Mouse (Mus musculus) heart, adult 2 months (tissue): Measurements from ENCODE around the gene Fastkd5. TPM values are rescaled to one million over a fixed set of nuclear protein-coding genes. Genes with fewer than 3 reads are reported as not detected.

Source experiments
- DNase-seq, 2 experiments: peaks; one replicate each; pipeline ENCODE4 v3.0.0; 2021
- H3K27ac ChIP-seq: fragments of 200-600 bp; 2 replicates; pipeline ENCODE4 v1.8.1; 2022
- H3K27me3 ChIP-seq: fragments of 200-500 bp; 2 replicates; pipeline ENCODE4 v1.6.1; 2012; ENCODE audit warnings: mild to moderate bottlenecking, low read length, inconsistent platforms, mixed read lengths; ENCODE audit not compliant: control insufficient read depth, insufficient read depth
- H3K36me3 ChIP-seq: fragments of 200-500 bp; 2 replicates; pipeline ENCODE4 v1.6.1; 2012; ENCODE audit warnings: low read length, inconsistent platforms; ENCODE audit not compliant: control insufficient read depth, insufficient read depth
- H3K4me1 ChIP-seq: fragments of 200-500 bp; 2 replicates; pipeline ENCODE4 v1.6.1; 2011; ENCODE audit warnings: low read length; ENCODE audit not compliant: control insufficient read depth, insufficient read depth
- H3K4me3 ChIP-seq: fragments of 200-600 bp; 2 replicates; pipeline ENCODE4 v1.8.1; 2022
- H3K79me2 ChIP-seq: fragments of 200-500 bp; replicated peaks from 2 replicates; pipeline ENCODE4 v1.6.1; 2012; ENCODE audit warnings: mild to moderate bottlenecking, inconsistent platforms, low read length, moderate library complexity, mixed read lengths; ENCODE audit not compliant: control insufficient read depth, insufficient read depth
- H3K9ac ChIP-seq: fragments of 200-500 bp; 2 replicates; pipeline ENCODE4 v1.6.1; 2012; ENCODE audit warnings: low read depth, mild to moderate bottlenecking, control low read depth, inconsistent platforms, low read length, mixed read lengths
- CTCF ChIP-seq: fragments of 200-600 bp; IDR thresholded peaks from 2 replicates; pipeline ENCODE4 v1.8.1; 2022; ENCODE audit warnings: antibody characterized with exemption, mild to moderate bottlenecking, moderate library complexity
- EP300 ChIP-seq: fragments of 200-500 bp; IDR thresholded peaks from 2 replicates; pipeline ENCODE4 v1.6.1; 2011; ENCODE audit warnings: low read depth, low read length, control low read depth; ENCODE audit not compliant: insufficient read depth
- POLR2A ChIP-seq: fragments of 200-500 bp; IDR thresholded peaks from 2 replicates; pipeline ENCODE4 v1.6.1; 2011; ENCODE audit warnings: mild to moderate bottlenecking, low read depth, low read length, control low read depth; ENCODE audit not compliant: insufficient read depth
- WGBS: fragments of 180-500 bp; shearing (Covaris S2); methylation state at CpG from one replicate; pipeline ENCODE4 v1.1.7; 2018; 5-methylcytosine and 5-hydroxymethylcytosine counted together
- intact Hi-C: fragments of 180-260 bp; cut with DNase I; formaldehyde crosslinking; loops from one replicate; pipeline ENCODE4 v1.15.1; 2025
- polyA plus RNA-seq: library from polyadenylated mRNA; depleted of rRNA; stranded (reverse); fragments of >200 nt; gene quantifications from 2 replicates; pipeline ENCODE4 v1.2.3, GENCODE M21; 2012
- total RNA-seq, 2 experiments: library from RNA; stranded (reverse); gene quantifications; 2 replicates each; pipeline ENCODE4 v1.2.3; 2021

Gene Fastkd5
- total and polyA plus RNA-seq, 3 experiments = 2.2 to 9.0 (median 7.5) TPM

- H3K4me1 ChIP-seq = peaks cover 1% of the 10 kb centered on the region; the same call in 1 of the 2 replicates
- H3K9ac ChIP-seq = no peak overlapping the region
- no peak overlapping the region for H3K27ac ChIP-seq
- no peaks in the 10 kb centered on the region; the same call in 1 of the 2 replicates for H3K79me2 ChIP-seq
- H3K36me3 ChIP-seq = no peaks in the 10 kb centered on the region
- intact Hi-C loops = no loop called here
- H3K4me3 ChIP-seq = no peak overlapping the region
- DNase-seq = no peak
- WGBS = 95% methylated on average over 10 of the region's 10 CpGs
- no peaks in the 10 kb centered on the region for H3K27me3 ChIP-seq
- TF ChIP-seq CTCF = no peak
- no peak for TF ChIP-seq POLR2A
- TF ChIP-seq EP300 = no peak
Observed at GRCm38 (mm10) chr2:130658530-130658929, 28.7 kb upstream of the Fastkd5 start.

GRCm38 (mm10) chr2:130657541-130657940 lies 27.7 kb upstream of the Fastkd5 start:
- Histone ChIP-seq H3K27me3 (no peaks in the 10 kb centered on the region), H3K9ac (no peak overlapping the region), H3K4me3 (no peak overlapping the region), H3K27ac (no peak overlapping the region), H3K79me2 (no peaks in the 10 kb centered on the region), H3K4me1 (no peaks in the 10 kb centered on the region), H3K36me3 (no peaks in the 10 kb centered on the region)
- 88% methylated on average over 6 of the region's 6 CpGs for WGBS
- no peak for DNase-seq
- TF ChIP-seq EP300 (no peak), POLR2A (no peak), CTCF (no peak)
- intact Hi-C loops = no loop called here

- H3K27me3 ChIP-seq = no peaks in the 10 kb centered on the region
- no peak overlapping the region for H3K4me3 ChIP-seq
- no peak overlapping the region for H3K27ac ChIP-seq
- TF ChIP-seq POLR2A (no peak), CTCF (no peak), EP300 (no peak)
- DNase-seq = no peak
- H3K9ac ChIP-seq = no peak overlapping the region
- 92% methylated on average over 9 of the region's 9 CpGs for WGBS
- no peaks in the 10 kb centered on the region for H3K4me1 ChIP-seq
- intact Hi-C loops = no loop called here
- no peaks in the 10 kb centered on the region for H3K79me2 ChIP-seq
- no peaks in the 10 kb centered on the region for H3K36me3 ChIP-seq
Observed at GRCm38 (mm10) chr2:130656536-130656935, 26.7 kb upstream of the Fastkd5 start.

GRCm38 (mm10) chr2:130655660-130656339 lies 26.0 kb upstream of the Fastkd5 start:
- H3K4me3 ChIP-seq = no peak overlapping the region
- no peaks in the 10 kb centered on the region for H3K27me3 ChIP-seq
- TF ChIP-seq CTCF = no peak
- no peak for TF ChIP-seq POLR2A
- no peak for TF ChIP-seq EP300
- H3K36me3 ChIP-seq = no peaks in the 10 kb centered on the region
- no peak overlapping the region for H3K27ac ChIP-seq
- no peaks in the 10 kb centered on the region for H3K4me1 ChIP-seq
- intact Hi-C loops = no loop called here
- DNase-seq = no peak
- 90% methylated on average over 6 of the region's 6 CpGs for WGBS
- H3K9ac ChIP-seq = no peak overlapping the region
- H3K79me2 ChIP-seq = no peaks in the 10 kb centered on the region

GRCm38 (mm10) chr2:130653760-130654159 lies 23.9 kb upstream of the Fastkd5 start:
- WGBS = 85% methylated on average over 1 of the region's 1 CpGs
- Histone ChIP-seq H3K36me3 (no peaks in the 10 kb centered on the region), H3K79me2 (no peaks in the 10 kb centered on the region), H3K27me3 (no peaks in the 10 kb centered on the region), H3K9ac (no peak overlapping the region), H3K27ac (no peak overlapping the region), H3K4me3 (no peak overlapping the region), H3K4me1 (no peaks in the 10 kb centered on the region)
- DNase-seq = no peak
- TF ChIP-seq POLR2A (no peak), CTCF (no peak)
- intact Hi-C loops = no loop called here

GRCm38 (mm10) chr2:130653303-130653702 lies 23.5 kb upstream of the Fastkd5 start:
- H3K36me3 ChIP-seq = no peaks in the 10 kb centered on the region

More at GRCm38 (mm10) chr2:130653303-130653702, 23.5 kb upstream of the Fastkd5 start:
- intact Hi-C loops = no loop called here
- Histone ChIP-seq H3K27me3 (no peaks in the 10 kb centered on the region), H3K9ac (no peak overlapping the region), H3K79me2 (no peaks in the 10 kb centered on the region), H3K4me3 (no peak overlapping the region), H3K4me1 (no peaks in the 10 kb centered on the region), H3K27ac (no peak overlapping the region)
- DNase-seq = no peak
- no peak for TF ChIP-seq POLR2A
- TF ChIP-seq CTCF = no peak
- TF ChIP-seq EP300 = no peak
- 95% methylated on average over 2 of the region's 2 CpGs for WGBS
